Mouse (Mus musculus) kidney, postnatal 0 days (tissue): ENCODE data around the gene Stap1. TPM values are rescaled to one million over a fixed set of nuclear protein-coding genes. Genes with fewer than 3 reads are reported as not detected.

ENCODE experiments used
- ATAC-seq: fragments of 200-750 bp; cut with Nextera tagmentation; replicated peaks from 2 replicates; pipeline ENCODE4 v1.8.0; 2017; ENCODE audit warnings: low read depth, moderate number of reproducible peaks, moderate TSS enrichment, moderate library complexity; ENCODE audit not compliant: low FRiP score
- DNase-seq: peaks from one replicate; pipeline ENCODE4 v3.0.0-alpha.2; 2016; ENCODE audit warnings: low spot score
- H3K27ac ChIP-seq: fragments of 300-500 bp; sonication (generic); 2 replicates; pipeline ENCODE4 v1.5.1; 2014; ENCODE audit warnings: mild to moderate bottlenecking
- H3K27me3 ChIP-seq: fragments of 300-500 bp; sonication (generic); 2 replicates; pipeline ENCODE4 v1.6.1; 2014; ENCODE audit warnings: low read length, mixed read lengths; ENCODE audit not compliant: insufficient read depth
- H3K36me3 ChIP-seq: fragments of 300-500 bp; sonication (generic); 2 replicates; pipeline ENCODE4 v1.6.1; 2014; ENCODE audit warnings: low read length, mixed read lengths; ENCODE audit not compliant: insufficient read depth
- H3K4me1 ChIP-seq: fragments of 300-500 bp; sonication (generic); replicated peaks from 2 replicates; pipeline ENCODE4 v1.6.1; 2014; ENCODE audit warnings: antibody characterized with exemption, low read length, mixed read lengths; ENCODE audit not compliant: insufficient read depth
- H3K4me2 ChIP-seq: fragments of 300-500 bp; sonication (generic); 2 replicates; pipeline ENCODE4 v1.6.1; 2014; ENCODE audit warnings: mild to moderate bottlenecking, low read length, moderate library complexity, mixed read lengths
- H3K4me3 ChIP-seq: fragments of 300-500 bp; sonication (generic); replicated peaks from 2 replicates; pipeline ENCODE4 v1.5.1; 2014; ENCODE audit warnings: low read depth, low read length
- H3K9ac ChIP-seq: fragments of 300-500 bp; sonication (generic); 2 replicates; pipeline ENCODE4 v1.6.1; 2014; ENCODE audit warnings: low read depth, low read length
- H3K9me3 ChIP-seq: fragments of 300-500 bp; sonication (generic); replicated peaks from 2 replicates; pipeline ENCODE4 v1.6.1; 2016; ENCODE audit warnings: low read length, inconsistent platforms, mixed read lengths
- CTCF ChIP-seq: IDR thresholded peaks from 2 replicates; pipeline ENCODE4 v1.5.1; 2016; ENCODE audit warnings: antibody characterized with exemption, low read depth, mild to moderate bottlenecking, moderate library complexity
- WGBS: fragments of 180-500 bp; shearing (Covaris S2); extraction: QIAGEN DNeasy Blood & Tissue Kit; methylation state at CpG from one replicate; pipeline ENCODE4 v1.1.7; 2014; 5-methylcytosine and 5-hydroxymethylcytosine counted together
- polyA plus RNA-seq: library from polyadenylated mRNA; unstranded; fragments of >200 nt; fragmentation: Nextera tagmentation; extraction: Ambion mirVana; gene quantifications from 2 replicates; pipeline ENCODE4 v1.2.1, GENCODE M21; 2015

The Stap1 gene
- polyA plus RNA-seq, 1 experiment from 2014 or later = 0.49 TPM

DNA sequence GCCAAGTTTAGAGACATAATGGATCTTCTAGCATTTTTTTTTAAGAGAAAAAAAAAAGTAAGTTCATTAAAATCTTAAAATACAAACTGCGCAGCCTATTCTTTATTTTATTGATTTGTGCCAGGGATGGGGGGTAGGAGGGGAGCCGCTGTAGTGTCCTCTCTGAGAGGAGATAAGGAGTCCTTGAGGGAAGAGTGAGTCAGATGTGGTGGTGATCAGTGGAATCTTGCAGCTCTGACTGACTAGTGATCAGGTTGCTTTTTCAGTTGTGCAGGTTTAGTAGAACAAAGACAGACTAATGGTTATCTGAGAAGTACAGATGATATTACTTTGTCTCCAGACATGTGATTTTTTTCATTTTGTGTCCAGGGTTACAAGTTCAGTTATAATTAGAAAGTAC is 41.5 kb downstream of the Stap1 start:
- Histone ChIP-seq H3K9ac (no peak overlapping the region), H3K9me3 (no peaks in the 10 kb centered on the region), H3K27ac (no peak overlapping the region), H3K4me2 (no peak overlapping the region), H3K36me3 (peaks cover 10% of the 10 kb centered on the region), H3K4me3 (no peak overlapping the region), H3K27me3 (no peaks in the 10 kb centered on the region), H3K4me1 (no peaks in the 10 kb centered on the region)
- ATAC-seq (no peak), DNase-seq (no peak)
- 98% methylated on average over 2 of the region's 2 CpGs for WGBS
- no peak for TF ChIP-seq CTCF

DNA sequence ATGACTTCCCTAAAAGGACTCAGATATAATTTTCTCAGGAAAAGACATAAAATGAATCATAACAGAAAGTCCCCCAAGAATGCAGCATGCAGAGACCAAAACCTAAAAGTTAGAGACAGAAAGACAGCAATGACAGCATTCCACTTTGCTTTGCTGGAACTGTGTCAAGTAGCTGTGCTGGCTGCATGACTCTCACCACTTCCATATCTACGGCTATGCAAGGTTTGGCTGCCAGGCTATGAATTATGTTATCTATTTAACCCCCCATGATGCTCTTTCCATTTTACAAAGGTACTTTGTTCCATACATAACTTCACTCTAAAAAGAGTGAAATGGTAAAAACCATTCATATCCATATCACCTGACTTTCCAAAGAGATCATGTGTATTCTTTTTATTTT is 42.5 kb downstream of the Stap1 start:
- no peak overlapping the region for H3K27ac ChIP-seq
- H3K9ac ChIP-seq = no peak overlapping the region
- no peaks in the 10 kb centered on the region for H3K27me3 ChIP-seq
- 76% methylated on average over 1 of the region's 1 CpGs for WGBS
- H3K4me2 ChIP-seq = no peak overlapping the region
- ATAC-seq = no peak
- H3K4me3 ChIP-seq = no peak overlapping the region
- H3K9me3 ChIP-seq = no peaks in the 10 kb centered on the region
- no peaks in the 10 kb centered on the region for H3K4me1 ChIP-seq
- peaks cover 17% of the 10 kb centered on the region for H3K36me3 ChIP-seq
- no peak for TF ChIP-seq CTCF
- no peak for DNase-seq

DNA sequence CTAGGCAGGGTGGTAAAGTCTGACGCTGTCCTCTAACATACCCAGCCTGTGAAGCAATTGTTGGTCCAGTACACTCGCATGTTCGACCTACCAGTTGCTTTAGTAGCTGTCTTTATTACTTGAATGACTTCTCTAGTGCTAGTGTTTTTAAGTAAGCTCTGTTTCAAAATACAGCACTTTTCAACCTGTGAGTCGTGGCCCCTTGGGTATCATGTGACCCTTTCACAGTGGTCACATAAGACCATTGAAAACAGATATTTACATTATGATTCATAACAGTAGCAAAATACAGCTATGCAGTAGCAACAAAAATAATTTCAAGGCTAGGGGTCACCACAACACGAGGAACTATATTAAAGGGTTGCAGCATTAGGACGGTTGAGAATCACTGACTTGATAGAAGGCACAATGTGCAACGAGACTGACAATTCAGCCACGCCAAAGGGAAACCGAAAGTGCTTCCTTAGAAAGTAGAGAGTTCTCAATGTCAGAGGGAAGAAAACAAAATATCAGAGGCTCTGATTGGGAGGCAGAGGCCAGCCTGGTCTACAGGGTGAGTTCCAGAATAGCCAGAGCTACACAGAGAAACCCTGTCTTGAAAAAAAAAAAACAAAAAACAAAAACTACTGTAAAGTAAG is 47.0 kb downstream of the Stap1 start:
- H3K27ac ChIP-seq = no peak overlapping the region
- no peak overlapping the region for H3K4me2 ChIP-seq
- DNase-seq (no peak), ATAC-seq (no peak)
- H3K4me3 ChIP-seq = no peak overlapping the region
- H3K36me3 ChIP-seq = peaks cover 22% of the 10 kb centered on the region
- WGBS = 87% methylated on average over 9 of the region's 9 CpGs
- no peaks in the 10 kb centered on the region for H3K9me3 ChIP-seq
- H3K27me3 ChIP-seq = no peaks in the 10 kb centered on the region
- TF ChIP-seq CTCF = no peak
- H3K4me1 ChIP-seq = no peaks in the 10 kb centered on the region
- no peak overlapping the region for H3K9ac ChIP-seq

DNA sequence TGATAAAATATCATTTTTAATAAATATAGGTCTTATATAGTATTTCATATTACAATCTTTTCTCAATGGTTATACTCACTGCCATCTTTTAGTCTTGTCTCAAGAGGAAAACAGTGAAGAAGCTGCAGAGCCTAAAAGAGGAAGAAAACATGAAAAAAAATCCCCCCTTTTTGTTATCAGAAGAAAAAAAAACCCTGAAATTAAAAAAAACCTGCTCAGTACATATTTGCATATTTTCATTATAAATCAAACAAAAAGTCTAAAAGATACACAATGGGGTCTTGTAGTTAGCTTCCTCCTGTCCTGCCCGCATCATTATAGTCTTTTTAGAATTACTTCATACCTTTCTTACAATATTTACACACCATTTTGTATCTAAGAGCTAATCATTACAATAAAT is 57.2 kb downstream of the Stap1 start:
- Histone ChIP-seq H3K4me1 (no peaks in the 10 kb centered on the region), H3K4me2 (no peak overlapping the region), H3K27ac (no peak overlapping the region), H3K9ac (no peak overlapping the region), H3K36me3 (peaks cover 18% of the 10 kb centered on the region), H3K27me3 (no peaks in the 10 kb centered on the region), H3K9me3 (no peaks in the 10 kb centered on the region), H3K4me3 (no peak overlapping the region)
- ATAC-seq (no peak), DNase-seq (no peak)
- TF ChIP-seq CTCF = no peak
- 94% methylated on average over 1 of the region's 1 CpGs for WGBS

DNA sequence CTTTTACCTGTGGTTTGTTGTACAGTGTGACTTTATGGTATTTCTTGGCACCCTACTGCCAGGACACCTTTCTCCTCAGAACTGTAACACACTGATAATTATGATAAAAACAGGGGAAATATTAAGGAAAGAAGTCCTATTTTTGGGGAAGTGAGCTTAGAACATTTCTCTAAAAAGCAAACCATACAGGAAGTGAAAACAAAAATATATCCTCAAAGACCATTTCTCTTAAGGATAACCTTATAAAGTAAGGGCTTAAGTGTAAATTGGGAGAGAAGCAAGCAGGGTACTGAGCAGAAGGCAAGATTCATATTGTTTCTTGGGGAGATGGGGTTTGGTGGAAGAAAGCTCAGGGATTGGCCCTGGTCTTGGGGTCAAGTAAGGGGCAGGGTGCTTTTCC is 58.3 kb downstream of the Stap1 start:
- no peaks in the 10 kb centered on the region for H3K9me3 ChIP-seq
- H3K36me3 ChIP-seq = peaks cover 17% of the 10 kb centered on the region
- no peak overlapping the region for H3K4me2 ChIP-seq
- H3K4me3 ChIP-seq = no peak overlapping the region
- no peak for DNase-seq
- no peak overlapping the region for H3K27ac ChIP-seq
- no peaks in the 10 kb centered on the region for H3K27me3 ChIP-seq
- ATAC-seq = no peak
- no peaks in the 10 kb centered on the region for H3K4me1 ChIP-seq
- TF ChIP-seq CTCF = no peak
- no peak overlapping the region for H3K9ac ChIP-seq

Other genes with a start within 250 kb of the Stap1 start
- gene Cenpc1, start 6.2 kb upstream of the Stap1 start, polyA plus RNA-seq = 20.2 and 22.6 TPM in 2 replicates
- gene Uba6, start 101.1 kb downstream of the Stap1 start, polyA plus RNA-seq = 7.9 and 8.3 TPM in 2 replicates
- not detected in 2 replicates for gene Gnrhr, start 126.2 kb downstream of the Stap1 start, polyA plus RNA-seq
- gene Tmprss11c, start 217.6 kb downstream of the Stap1 start, polyA plus RNA-seq = not detected in 2 replicates